Mouse (Mus musculus): ENCODE results near the gene Nme6. TPM values are rescaled to one million over a fixed set of nuclear protein-coding genes. Genes with fewer than 3 reads are reported as not detected.

Nme6 gene
- polyA plus RNA-seq, 1 experiment from 2014 or later: 69.9 TPM

DNA sequence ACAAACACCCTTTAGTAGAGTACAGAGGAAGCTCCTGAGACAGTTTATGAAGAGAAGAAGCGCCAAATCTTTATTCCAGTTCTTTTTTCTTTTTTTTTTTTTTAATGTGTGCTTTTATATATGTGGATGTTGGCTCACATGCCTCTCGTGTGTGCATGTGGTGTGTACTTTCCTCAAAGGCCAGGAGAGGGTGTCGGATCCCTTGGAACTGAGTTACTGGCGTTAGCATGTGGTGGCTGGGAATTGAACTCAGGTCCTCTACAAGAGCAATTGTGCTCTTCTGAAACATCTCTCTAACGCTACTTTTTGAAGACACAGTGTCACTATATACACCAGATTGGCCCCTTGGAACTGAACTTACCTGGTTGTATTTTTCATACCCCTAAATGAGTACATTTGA lies 45.1 kb downstream of the Nme6 start:
- no peak overlapping the region for H3K27ac ChIP-seq (ENCODE audit: low read length)
- WGBS: 74% methylated on average over 5 of the region's 5 CpGs
- no peaks in the 10 kb centered on the region for H3K9me3 ChIP-seq (replicated peaks; ENCODE audit: control insufficient read depth, low read length, poor library complexity, severe bottlenecking)
- peak overlapping the region; percentile 92; the same call in 1 of the 2 replicates for H3K4me2 ChIP-seq (ENCODE audit: low read length)
- H3K36me3 ChIP-seq (ENCODE audit: control insufficient read depth, insufficient read depth, low read length): peaks cover 9% of the 10 kb centered on the region
- H3K27me3 ChIP-seq (ENCODE audit: control insufficient read depth, insufficient read depth, low read depth, low read length): no peaks in the 10 kb centered on the region
- H3K4me1 ChIP-seq (ENCODE audit: control insufficient read depth, insufficient read depth, low read length): peaks cover 12% of the 10 kb centered on the region
- no peak overlapping the region for H3K9ac ChIP-seq (ENCODE audit: low read depth, low read length)
- H3K4me3 ChIP-seq (ENCODE audit: low read depth, low read length): no peak overlapping the region
- ATAC-seq: no peak

DNA sequence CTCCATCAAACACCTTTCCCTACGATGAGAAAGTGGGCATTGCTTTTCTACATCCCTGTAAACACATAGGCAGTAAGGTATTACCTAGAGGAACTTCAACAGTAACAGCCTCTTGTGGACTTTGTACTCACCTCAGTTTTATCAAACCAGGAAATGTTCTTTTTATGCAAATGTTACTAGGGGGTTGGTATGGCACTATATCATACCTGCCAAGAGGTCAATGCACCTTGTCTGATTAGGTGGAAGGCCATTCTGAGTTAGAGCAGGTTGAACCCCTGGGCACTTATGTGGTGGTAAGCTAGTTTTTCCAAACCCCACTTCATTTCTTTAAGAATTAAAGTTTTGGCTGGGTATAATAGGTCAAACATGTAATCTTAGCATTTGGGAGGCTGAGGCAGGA lies 46.8 kb downstream of the Nme6 start:
- Histone ChIP-seq H3K4me2 (ENCODE audit: low read length) (no peak overlapping the region), H3K4me3 (ENCODE audit: low read depth, low read length) (no peak overlapping the region), H3K9ac (ENCODE audit: low read depth, low read length) (no peak overlapping the region), H3K27ac (ENCODE audit: low read length) (no peak overlapping the region), H3K9me3 (replicated peaks; ENCODE audit: control insufficient read depth, low read length, poor library complexity, severe bottlenecking) (no peaks in the 10 kb centered on the region), H3K27me3 (ENCODE audit: control insufficient read depth, insufficient read depth, low read depth, low read length) (no peaks in the 10 kb centered on the region), H3K36me3 (ENCODE audit: control insufficient read depth, insufficient read depth, low read length) (peaks cover 15% of the 10 kb centered on the region), H3K4me1 (ENCODE audit: control insufficient read depth, insufficient read depth, low read length) (peaks cover 12% of the 10 kb centered on the region)
- WGBS: 94% methylated on average over 1 of the region's 1 CpGs
- ATAC-seq: no peak

DNA sequence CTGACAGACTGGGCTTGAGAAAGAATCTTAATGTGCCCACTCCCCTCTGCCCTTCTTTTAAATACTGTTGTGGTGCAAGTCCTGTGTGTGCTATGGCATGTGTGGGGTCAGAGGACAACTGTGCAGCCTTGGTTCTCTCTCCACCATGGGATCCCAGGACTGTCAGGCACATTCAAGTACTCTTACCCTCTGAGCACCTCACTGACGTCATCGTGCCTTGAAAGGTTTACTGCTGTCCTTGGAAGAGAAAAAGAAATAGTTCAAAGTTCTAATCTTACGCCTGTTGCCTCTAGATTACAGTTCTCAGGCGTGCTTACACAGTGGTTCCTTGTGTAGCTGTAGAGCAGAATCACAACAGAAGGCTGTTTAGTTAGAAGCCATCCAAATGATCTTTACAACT lies 53.7 kb downstream of the Nme6 start:
- Histone ChIP-seq H3K27ac (ENCODE audit: low read length) (no peak overlapping the region), H3K27me3 (ENCODE audit: control insufficient read depth, insufficient read depth, low read depth, low read length) (no peaks in the 10 kb centered on the region), H3K9ac (ENCODE audit: low read depth, low read length) (no peak overlapping the region), H3K4me3 (ENCODE audit: low read depth, low read length) (no peak overlapping the region), H3K9me3 (replicated peaks; ENCODE audit: control insufficient read depth, low read length, poor library complexity, severe bottlenecking) (no peaks in the 10 kb centered on the region), H3K4me1 (ENCODE audit: control insufficient read depth, insufficient read depth, low read length) (no peaks in the 10 kb centered on the region), H3K36me3 (ENCODE audit: control insufficient read depth, insufficient read depth, low read length) (peaks cover 30% of the 10 kb centered on the region), H3K4me2 (ENCODE audit: low read length) (no peak overlapping the region)
- WGBS: 89% methylated on average over 4 of the region's 4 CpGs
- no peak for ATAC-seq

DNA sequence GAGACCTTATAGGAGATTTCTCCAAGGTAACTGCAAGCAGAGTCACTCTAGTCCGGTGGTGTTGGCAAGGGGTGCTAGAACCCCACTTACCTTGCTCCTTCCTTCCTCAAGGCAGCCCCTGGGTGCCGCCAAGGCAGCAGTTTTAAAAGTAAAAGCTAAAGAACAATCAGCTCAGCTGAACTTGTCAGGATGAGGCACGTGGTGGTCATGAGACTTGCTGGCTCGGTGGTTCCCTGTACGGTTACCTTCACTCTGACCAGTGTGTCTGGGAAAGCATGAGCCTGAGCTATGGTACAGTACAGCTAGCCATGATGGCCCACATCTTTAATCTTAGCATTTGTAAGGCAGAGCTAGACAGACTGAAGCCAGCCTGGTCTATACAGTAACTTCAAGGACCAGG lies 54.8 kb downstream of the Nme6 start:
- no peak overlapping the region for H3K9ac ChIP-seq (ENCODE audit: low read depth, low read length)
- H3K27me3 ChIP-seq (ENCODE audit: control insufficient read depth, insufficient read depth, low read depth, low read length): no peaks in the 10 kb centered on the region
- WGBS: 95% methylated on average over 5 of the region's 5 CpGs
- no peak overlapping the region for H3K4me3 ChIP-seq (ENCODE audit: low read depth, low read length)
- H3K27ac ChIP-seq (ENCODE audit: low read length): no peak overlapping the region
- H3K9me3 ChIP-seq (replicated peaks; ENCODE audit: control insufficient read depth, low read length, poor library complexity, severe bottlenecking): no peaks in the 10 kb centered on the region
- no peak for ATAC-seq
- H3K4me2 ChIP-seq (ENCODE audit: low read length): no peak overlapping the region
- peaks cover 36% of the 10 kb centered on the region for H3K36me3 ChIP-seq (ENCODE audit: control insufficient read depth, insufficient read depth, low read length)
- H3K4me1 ChIP-seq (ENCODE audit: control insufficient read depth, insufficient read depth, low read length): no peaks in the 10 kb centered on the region

DNA sequence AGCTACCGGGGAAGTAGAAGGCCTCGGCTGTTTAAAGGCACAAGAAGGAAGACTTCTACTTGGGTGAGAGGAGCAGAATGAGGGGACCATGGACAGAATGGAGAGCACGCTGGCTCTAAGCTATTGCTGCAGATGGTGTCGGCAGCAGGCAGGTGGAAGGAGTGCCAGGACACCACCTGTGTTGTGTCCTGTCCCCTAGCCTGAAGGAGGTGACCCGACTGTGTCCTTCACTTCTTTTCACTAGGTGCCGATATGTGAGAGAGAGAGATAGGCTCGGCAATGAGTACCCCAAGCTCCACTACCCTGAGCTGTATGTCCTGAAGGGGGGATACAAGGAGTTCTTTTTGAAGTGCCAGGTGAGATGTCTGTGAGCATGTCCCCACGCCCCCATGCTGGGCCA lies 59.0 kb downstream of the Nme6 start:
- no peak overlapping the region for H3K4me3 ChIP-seq (ENCODE audit: low read depth, low read length)

More for the DNA sequence above, 59.0 kb downstream of the Nme6 start:
- Histone ChIP-seq H3K4me2 (ENCODE audit: low read length) (no peak overlapping the region), H3K36me3 (ENCODE audit: control insufficient read depth, insufficient read depth, low read length) (peaks cover 22% of the 10 kb centered on the region), H3K27me3 (ENCODE audit: control insufficient read depth, insufficient read depth, low read depth, low read length) (no peaks in the 10 kb centered on the region), H3K9ac (ENCODE audit: low read depth, low read length) (no peak overlapping the region), H3K27ac (ENCODE audit: low read length) (no peak overlapping the region), H3K4me1 (ENCODE audit: control insufficient read depth, insufficient read depth, low read length) (no peaks in the 10 kb centered on the region), H3K9me3 (replicated peaks; ENCODE audit: control insufficient read depth, low read length, poor library complexity, severe bottlenecking) (no peaks in the 10 kb centered on the region)
- ATAC-seq: no peak
- WGBS: 92% methylated on average over 8 of the region's 8 CpGs

Small RNAs within 50 kb of the gene (microRNA-seq; reads per million reads assigned to microRNA genes)
- gene Mir7089: 1.6 reads per million

Other genes with a start within 250 kb of the Nme6 start
- gene Fbxw24, start 206.7 kb upstream of the Nme6 start, polyA plus RNA-seq (2015; fragmentation: Nextera tagmentation; extraction: Ambion mirVana): not detected in 2 replicates
- gene Fbxw25, start 168.1 kb upstream of the Nme6 start, polyA plus RNA-seq (2015; fragmentation: Nextera tagmentation; extraction: Ambion mirVana): not detected in 2 replicates
- 0.14 TPM in 1 of 2 replicates, not detected in the other for gene Fbxw18, start 130.0 kb upstream of the Nme6 start, polyA plus RNA-seq (2015; fragmentation: Nextera tagmentation; extraction: Ambion mirVana)
- gene Fbxw26, start 86.7 kb upstream of the Nme6 start, polyA plus RNA-seq (2015; fragmentation: Nextera tagmentation; extraction: Ambion mirVana): not detected in 2 replicates
- not detected in 2 replicates for gene Fbxw27, start 42.1 kb upstream of the Nme6 start, polyA plus RNA-seq (2015; fragmentation: Nextera tagmentation; extraction: Ambion mirVana)
- 0.31 TPM in 1 of 2 replicates, not detected in the other for gene Spink8, start 20.5 kb upstream of the Nme6 start, polyA plus RNA-seq (2015; fragmentation: Nextera tagmentation; extraction: Ambion mirVana)
- gene Camp, start 16.9 kb downstream of the Nme6 start, polyA plus RNA-seq (2015; fragmentation: Nextera tagmentation; extraction: Ambion mirVana): 0.29 and 0.68 TPM in 2 replicates
- gene Cdc25a, start 42.8 kb downstream of the Nme6 start, polyA plus RNA-seq (2015; fragmentation: Nextera tagmentation; extraction: Ambion mirVana): 9.9 and 12.3 TPM in 2 replicates
- 211 and 213 TPM in 2 replicates for gene Map4, start 98.7 kb downstream of the Nme6 start, polyA plus RNA-seq (2015; fragmentation: Nextera tagmentation; extraction: Ambion mirVana)

Data from midbrain, embryonic 16.5 days (tissue).